In genomic region chr10:58614601-58615000, GRCm38 (mm10) we compare ENCODE assay signal across 26 mouse cellular contexts.
DNase-seq lines count a peak whose midpoint lies in the region; ATAC-seq lines count a peak whose summit lies in the region.
"Had no signal": no experiment of that assay in that cellular context is flagged by ENCODE, and none has a peak within 500 bp of the region (broad histone marks: within the 10 kb centered on the region; RNA-seq: fewer than 3 reads in every experiment).

No protein-coding gene starts in this region.

- DNase-seq in fat pad, adult 2 months (ENCODE audit: extremely low read depth, low read depth, low spot score), result peak; percentile 94
- DNase-seq in gonadal fat pad, adult 2 months (ENCODE audit: low read depth), result peak; percentile 86
- peak; percentile 75 for DNase-seq in urinary bladder, postnatal 14 days (ENCODE audit: low spot score)
- DNase-seq in heart, adult 9 months (ENCODE audit: low spot score in 2 of 2), result no peak
- no peak for DNase-seq in cerebellum, adult 11 months
- no peak for DNase-seq in heart, postnatal 10 days
- DNase-seq in spleen, adult 12 weeks (ENCODE audit: low spot score), result no peak
- DNase-seq: adrenal gland, adult 8-10 months; adrenal gland, postnatal 25 days; cerebellum, adult 18-20 months; cerebellum, adult 9-10 months; cerebellum, postnatal 14 days; forebrain, postnatal 0 days; gastrocnemius, adult 2 months; gastrocnemius, postnatal 36 days; heart, adult 11 months had no signal

- 77% methylated on average over 6 of the region's 6 CpGs for WGBS in stomach, embryonic 16.5 days

- no peaks in the 10 kb centered on the region for H3K9me3 ChIP-seq in stomach, embryonic 16.5 days (replicated peaks; ENCODE audit: control insufficient read depth, low read length)
- H3K9me3 ChIP-seq: embryonic facial prominence, embryonic 12.5 days; forebrain, embryonic 10.5 days; heart, embryonic 10.5 days; heart, embryonic 13.5 days; hindbrain, embryonic 12.5 days; hindbrain, embryonic 15.5 days had no signal

- H3K4me2 ChIP-seq in stomach, embryonic 16.5 days (ENCODE audit: low read depth, low read length), result no peak overlapping the region
- H3K4me2 ChIP-seq: embryonic facial prominence, embryonic 12.5 days; heart, embryonic 13.5 days; hindbrain, embryonic 12.5 days; hindbrain, embryonic 15.5 days had no signal

- peak overlapping the region; percentile 68 for H3K27ac ChIP-seq in stomach, embryonic 16.5 days (ENCODE audit: low read length)
- H3K27ac ChIP-seq: embryonic facial prominence, embryonic 12.5 days; forebrain, embryonic 10.5 days; gastrocnemius, adult 2 months; heart, embryonic 10.5 days; heart, embryonic 13.5 days; hindbrain, embryonic 12.5 days; hindbrain, embryonic 15.5 days had no signal

- H3K4me3 ChIP-seq in stomach, embryonic 16.5 days (replicated peaks; ENCODE audit: low read length), result no peak overlapping the region
- H3K4me3 ChIP-seq: embryonic facial prominence, embryonic 12.5 days; erythroblast, embryonic 14.5 days; forebrain, embryonic 10.5 days; gastrocnemius, adult 2 months; heart, embryonic 10.5 days; heart, embryonic 13.5 days; hindbrain, embryonic 12.5 days; hindbrain, embryonic 15.5 days had no signal

- intact Hi-C loops in heart, postnatal 10 days (cut with DNase I), result no loop called here

- H3K27me3 ChIP-seq in stomach, embryonic 16.5 days (ENCODE audit: control insufficient read depth, insufficient read depth, low read length), result no peaks in the 10 kb centered on the region
- H3K27me3 ChIP-seq: embryonic facial prominence, embryonic 12.5 days; heart, embryonic 13.5 days; hindbrain, embryonic 12.5 days; hindbrain, embryonic 15.5 days had no signal

- peaks cover 3% of the 10 kb centered on the region; the same call in 1 of the 2 replicates for H3K4me1 ChIP-seq in stomach, embryonic 16.5 days (ENCODE audit: control insufficient read depth, insufficient read depth, low read length)
- H3K4me1 ChIP-seq: embryonic facial prominence, embryonic 12.5 days; forebrain, embryonic 10.5 days; heart, embryonic 10.5 days; heart, embryonic 13.5 days had no signal

- ATAC-seq in stomach, embryonic 16.5 days (ENCODE audit: insufficient read depth, low FRiP score), result peak; percentile 9; the same call in 1 of the 2 replicates
- ATAC-seq: CD4-positive, CD25-positive, alpha-beta regulatory T cell, adult 4 months; forebrain, embryonic 14.5 days; forebrain, postnatal 0 days had no signal

- no peaks in the 10 kb centered on the region for H3K36me3 ChIP-seq in stomach, embryonic 16.5 days (ENCODE audit: control insufficient read depth, insufficient read depth, low read length)
- H3K36me3 ChIP-seq: embryonic facial prominence, embryonic 12.5 days; forebrain, embryonic 10.5 days; heart, embryonic 10.5 days; heart, embryonic 13.5 days; hindbrain, embryonic 12.5 days; hindbrain, embryonic 15.5 days had no signal

- H3K9ac ChIP-seq in stomach, embryonic 16.5 days (ENCODE audit: low read length), result no peak overlapping the region
- H3K9ac ChIP-seq: embryonic facial prominence, embryonic 12.5 days; forebrain, postnatal 0 days; heart, embryonic 13.5 days; hindbrain, embryonic 12.5 days; hindbrain, embryonic 15.5 days had no signal

Comparison
In these comparisons a context has a peak if more than half of its experiments do, and no peak if none do; other contexts are left out.
1. DNase-seq: peak in fat pad, adult 2 months (single experiment), gonadal fat pad, adult 2 months (single experiment) and urinary bladder, postnatal 14 days (single experiment); none in heart, adult 9 months (0 of 2), cerebellum, adult 11 months (single experiment), heart, postnatal 10 days (0 of 2) and spleen, adult 12 weeks (single experiment).